Mouse (Mus musculus) urinary bladder, postnatal 25 days (tissue): ENCODE data around the gene Cdrt4.
A peak's percentile ranks its signal among the peaks of the same experiment; 100 is the strongest.

Experiments used
- DNase-seq: peaks from one replicate; pipeline ENCODE4 v3.0.0; 2022; ENCODE audit warnings: low spot score

The Cdrt4 gene

DNA sequence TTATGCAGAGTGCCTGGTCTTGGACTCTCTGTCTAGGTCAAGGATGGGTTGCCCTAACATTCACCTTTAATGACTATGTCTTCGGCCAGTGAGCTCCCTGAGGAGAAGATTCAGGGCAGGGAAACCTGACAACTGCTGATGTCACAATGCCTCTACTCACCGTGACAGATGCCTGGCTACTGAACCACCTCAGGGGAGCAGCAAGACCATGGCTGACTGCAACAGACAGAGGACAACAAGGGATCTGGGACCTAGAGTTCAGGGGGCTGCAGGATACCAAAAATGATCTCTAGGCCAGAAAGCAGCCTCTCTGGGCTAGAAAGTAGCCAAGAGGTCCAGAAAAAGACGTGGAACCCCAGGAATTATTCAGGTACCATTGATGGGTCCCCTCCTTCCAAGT lies at the start of gene Cdrt4:
TSS of gene Cdrt4 (plus strand) at position 182 of the 400 bp plus-strand sequence.
- DNase-seq, result no peak

DNA sequence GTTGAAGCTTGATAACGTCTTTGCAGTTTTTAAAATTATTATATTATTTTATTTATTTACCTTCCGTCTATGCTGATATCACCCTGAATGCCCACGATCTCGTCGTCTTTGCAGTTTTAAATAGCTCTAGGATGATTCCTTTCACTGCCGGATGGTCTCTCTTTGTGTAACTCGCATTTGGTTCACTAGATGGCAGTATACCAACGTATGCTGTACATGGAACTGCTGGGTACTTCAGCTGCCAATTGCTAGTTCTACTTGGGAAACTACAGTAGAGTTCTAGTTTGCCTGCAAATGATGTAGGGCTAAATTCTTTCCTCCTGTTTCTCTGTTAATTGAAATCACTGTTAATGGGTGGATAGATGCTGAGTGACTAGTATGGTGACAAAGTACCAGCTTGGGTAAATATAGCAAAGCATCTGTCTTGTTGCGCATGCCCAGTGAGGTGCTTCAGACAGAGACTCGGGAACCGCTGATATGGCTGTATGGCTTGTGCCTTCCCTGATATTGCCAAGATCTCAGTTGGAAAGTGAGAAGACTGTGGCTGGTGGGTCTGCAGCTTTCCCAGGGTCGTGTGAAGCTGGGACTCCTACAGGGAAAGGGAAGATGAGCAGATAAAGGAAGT lies 49.2 kb upstream of the Cdrt4 start:
- peak; percentile 51 for DNase-seq

DNA sequence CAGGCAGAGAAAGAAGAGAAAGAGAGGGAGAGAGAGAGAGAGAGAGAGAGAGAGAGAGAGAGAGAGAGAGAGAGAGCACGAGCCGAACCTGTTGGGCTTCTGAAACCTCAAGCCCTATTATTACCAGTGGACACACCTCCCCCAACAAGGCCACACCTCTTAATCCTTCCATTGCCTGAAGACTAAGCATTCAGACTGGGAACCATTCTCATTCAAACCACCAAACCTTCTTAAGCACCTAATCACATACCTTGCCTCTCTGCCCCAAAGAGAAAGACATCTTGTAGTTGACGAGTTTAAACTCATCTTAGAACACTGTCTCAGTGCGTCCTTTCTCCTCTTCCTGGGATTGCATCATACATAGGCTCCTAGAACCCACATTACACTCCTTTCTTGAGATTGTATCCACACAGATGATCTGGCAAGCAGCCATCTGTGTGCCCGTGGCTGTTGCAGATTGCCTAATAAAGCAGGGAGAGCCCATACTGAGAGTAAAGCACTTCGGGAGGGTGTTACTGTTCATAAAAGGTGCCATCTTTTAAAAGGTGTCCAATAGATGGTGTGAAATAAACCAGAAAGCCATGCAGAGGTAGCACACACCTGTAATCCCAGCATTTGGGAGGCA lies 47.0 kb upstream of the Cdrt4 start:
- no peak for DNase-seq

DNA sequence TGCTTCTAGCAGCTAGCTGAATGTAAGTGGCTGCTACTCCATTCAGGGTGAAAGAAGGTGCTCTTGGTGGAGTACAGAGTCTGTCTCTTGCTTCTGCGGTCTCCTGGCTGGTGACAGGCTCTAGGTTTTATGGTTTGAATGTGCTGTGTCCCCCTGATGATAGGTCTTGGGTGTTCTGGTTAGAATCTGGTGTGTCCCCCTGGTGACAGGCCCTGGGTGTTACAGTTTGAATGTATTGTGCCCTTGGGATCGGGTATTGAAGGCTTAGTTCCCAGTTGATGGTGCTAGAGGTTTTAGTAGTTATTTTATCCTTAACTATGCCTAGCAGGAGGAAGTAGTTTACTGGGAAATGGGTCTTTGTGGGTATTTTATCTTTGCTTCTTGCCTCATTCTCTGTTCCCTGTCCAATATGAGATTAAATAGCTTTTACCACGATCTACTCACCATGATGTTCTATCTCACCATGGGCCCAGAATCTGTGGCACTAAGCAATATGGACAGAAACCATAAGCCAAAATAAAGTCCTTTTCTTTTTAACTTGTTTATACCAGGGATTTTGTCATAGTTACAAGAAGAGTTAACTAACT lies 41.2 kb upstream of the Cdrt4 start:
- DNase-seq, result no peak

DNA sequence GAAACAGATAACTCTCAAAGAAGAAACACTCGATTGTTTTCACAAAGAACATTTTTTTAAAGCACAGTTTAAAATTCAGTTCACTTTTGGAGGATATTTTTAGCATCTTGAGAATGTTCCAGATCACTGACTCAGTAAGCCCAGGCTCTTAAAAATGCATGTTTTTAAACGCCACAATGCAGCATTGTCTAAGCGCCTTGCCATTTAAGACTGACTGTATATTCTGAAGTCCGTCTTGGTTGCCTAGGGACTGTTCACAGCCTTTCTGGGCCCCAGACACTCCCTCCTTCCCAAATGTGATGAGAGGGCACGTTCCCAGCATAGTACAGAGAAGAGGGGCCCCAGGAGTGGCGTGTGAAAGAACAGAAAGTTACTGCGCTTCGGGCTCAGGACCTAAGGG lies 39.6 kb upstream of the Cdrt4 start:
- no peak for DNase-seq

DNA sequence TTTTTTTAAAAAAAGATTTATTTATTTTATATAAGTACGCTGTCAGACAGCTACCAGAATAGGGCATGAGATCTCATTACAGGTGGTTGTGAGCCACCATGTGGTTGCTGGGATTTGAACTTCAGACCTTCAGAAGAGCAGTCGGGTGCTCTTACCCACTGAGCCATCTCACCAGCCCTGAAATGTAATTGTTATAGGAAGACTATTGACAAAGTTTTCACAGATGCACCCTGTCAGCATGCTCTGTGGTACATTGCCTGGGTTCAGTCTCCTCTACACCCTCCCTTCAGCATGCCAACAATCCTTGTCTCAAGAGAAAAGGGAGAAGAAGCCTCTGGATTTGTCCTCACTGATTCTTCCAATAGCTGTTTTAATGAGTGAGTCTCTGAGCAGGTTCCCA lies 37.9 kb upstream of the Cdrt4 start:
- DNase-seq, result no peak

DNA sequence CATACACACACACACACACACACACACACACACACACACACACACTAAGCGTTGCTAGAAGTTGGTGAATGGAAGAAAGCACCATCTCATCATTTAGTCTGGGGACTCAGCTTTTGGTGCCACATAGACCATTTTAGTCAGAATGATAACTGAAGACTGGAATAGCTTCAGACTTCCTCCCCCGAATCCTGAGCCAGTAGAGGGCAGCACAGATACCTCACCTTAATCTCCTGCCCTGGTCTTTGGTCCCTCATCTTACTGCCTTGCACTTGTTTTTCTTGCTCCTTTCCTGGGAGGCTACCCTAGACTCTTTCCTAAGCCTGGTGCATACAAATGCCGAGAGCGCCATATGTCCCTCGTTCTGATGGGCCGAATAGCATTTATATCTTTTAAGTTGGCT lies 36.5 kb upstream of the Cdrt4 start:
- peak; percentile 31 for DNase-seq

DNA sequence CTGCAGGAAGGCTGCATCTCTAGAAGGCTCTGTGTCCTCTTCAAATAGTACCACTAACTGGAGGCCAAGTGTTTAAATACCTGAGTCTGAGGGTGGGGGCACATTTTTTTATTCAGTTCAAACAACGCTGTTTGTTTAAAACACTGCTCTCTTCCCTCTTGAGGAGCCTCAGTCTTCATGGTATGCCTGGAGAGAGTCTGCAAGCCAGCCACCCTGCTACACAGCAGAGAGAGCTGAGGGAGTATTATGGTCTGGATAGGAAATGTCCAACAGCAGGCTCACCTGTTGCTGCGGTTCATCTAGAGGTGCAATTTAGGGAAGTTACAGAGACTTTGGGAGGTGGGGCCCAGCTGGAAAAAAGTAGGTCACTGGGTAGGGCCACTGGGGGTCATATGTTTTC lies 35.5 kb upstream of the Cdrt4 start:
- no peak for DNase-seq

DNA sequence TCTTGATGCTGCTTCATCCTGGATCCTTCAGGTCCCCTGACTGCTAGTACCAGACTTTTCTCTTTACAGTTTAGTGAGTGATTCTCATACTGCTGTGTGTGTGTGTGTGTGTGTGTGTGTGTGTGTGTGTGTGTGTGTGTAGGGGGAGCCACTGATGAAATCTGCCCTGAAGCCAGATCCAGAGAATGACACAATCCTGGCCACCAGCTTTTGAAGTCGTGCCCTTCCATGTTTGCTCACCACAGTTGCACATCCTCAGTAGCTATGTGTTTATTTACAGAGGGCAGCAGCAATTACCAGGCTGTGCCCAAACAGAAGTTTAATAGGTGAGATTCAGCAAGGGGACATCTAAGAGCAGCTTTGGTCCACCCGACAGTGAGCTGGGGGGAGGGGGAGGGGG lies 34.2 kb upstream of the Cdrt4 start:
- DNase-seq, result no peak

DNA sequence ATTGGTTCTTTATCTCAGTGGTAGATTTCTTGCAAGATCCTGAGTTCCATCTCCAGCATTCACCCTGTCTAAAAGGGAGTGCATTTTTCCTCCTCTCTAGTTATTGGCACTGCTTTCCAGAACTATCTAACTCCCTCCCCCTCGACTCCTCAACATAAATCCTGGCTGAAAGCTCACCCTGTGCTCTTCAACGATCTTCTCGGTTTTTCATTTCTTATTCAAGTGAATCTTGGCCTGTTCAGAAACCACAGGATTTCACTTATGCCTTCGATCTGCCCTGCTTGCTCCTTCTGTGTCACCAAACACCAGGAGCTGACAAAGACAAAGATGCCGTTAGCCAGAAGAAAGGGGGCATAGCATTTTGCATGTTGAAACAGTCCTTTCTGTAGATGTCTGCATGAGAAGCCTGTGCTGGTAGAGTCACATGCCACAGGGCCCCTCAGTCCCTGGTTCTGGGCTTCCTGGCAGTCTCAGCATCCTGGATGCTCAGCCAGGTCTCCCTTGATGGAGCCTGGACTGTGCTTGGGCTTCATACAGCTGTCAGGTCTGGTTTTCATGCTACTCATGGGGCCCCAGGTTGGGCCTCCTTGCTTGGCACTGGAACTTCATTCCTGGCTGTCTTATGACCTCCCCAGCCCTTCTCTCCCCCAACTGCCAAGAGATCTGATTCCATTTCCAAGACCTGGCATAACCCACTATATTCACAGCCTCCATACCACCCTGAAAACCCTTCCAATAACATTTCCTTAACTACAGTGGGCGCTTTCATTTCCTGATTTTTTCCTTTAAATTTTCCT lies 30.8 kb upstream of the Cdrt4 start:
- no peak for DNase-seq

DNA sequence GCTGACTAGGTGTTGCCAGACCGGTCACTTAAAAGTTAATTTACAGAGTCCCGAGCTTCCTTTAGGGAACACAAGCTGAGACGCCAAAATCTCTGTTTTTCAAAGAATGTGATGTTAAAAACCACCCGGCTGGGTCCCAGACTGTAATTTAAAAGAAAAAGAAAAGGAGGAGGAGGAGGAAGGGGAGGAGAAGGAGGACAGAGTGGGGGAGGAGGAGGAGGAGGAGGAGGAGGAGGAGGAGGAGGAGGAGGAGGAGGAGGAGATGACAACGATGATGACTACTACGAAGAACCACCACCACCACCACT lies 30.3 kb upstream of the Cdrt4 start:
- no peak for DNase-seq

DNA sequence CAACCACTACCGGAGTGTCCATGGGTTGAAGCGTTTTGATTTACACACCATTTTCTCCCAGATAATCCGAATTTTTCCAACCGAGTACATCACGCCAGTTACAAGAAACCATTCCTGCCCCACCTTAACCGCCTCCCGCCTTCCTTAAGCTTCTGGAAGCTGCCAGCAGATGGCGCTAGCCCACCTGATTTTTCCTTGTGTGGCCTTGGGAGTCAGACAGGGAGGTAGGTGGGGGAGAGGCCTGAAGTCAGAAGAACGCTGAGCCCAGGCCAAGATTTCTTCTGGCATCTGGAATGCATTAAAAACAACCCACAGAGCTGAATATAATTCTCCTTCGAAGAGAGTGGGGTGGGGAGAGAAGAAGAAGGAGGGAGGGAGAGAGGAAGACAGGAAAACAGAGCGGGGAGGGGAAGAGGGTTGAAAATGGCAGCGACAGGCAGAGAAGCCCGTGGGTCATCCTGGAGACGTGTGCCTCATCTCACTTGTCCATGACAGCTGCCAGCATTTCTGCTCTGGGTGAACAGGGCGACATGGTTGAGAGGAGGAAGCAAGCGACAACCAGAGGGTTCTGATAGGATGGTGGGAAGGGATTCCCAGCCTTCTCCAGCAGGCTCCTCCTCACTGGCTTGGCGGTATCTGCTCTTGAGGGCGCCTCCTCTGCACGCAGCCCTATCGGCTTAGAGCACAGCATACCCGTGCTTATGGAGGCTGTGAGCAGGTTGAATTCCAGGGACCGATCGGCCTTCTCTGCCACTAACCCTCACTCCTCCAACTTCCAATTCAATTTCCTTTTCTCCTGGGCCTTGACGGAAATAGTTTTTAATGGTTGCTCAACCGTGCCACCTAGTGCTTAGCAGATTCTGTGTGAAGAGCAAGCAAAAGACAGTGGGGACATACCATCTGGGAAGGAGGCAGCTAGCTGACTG lies 29.7 kb upstream of the Cdrt4 start:
- DNase-seq, result peak; percentile 86

DNA sequence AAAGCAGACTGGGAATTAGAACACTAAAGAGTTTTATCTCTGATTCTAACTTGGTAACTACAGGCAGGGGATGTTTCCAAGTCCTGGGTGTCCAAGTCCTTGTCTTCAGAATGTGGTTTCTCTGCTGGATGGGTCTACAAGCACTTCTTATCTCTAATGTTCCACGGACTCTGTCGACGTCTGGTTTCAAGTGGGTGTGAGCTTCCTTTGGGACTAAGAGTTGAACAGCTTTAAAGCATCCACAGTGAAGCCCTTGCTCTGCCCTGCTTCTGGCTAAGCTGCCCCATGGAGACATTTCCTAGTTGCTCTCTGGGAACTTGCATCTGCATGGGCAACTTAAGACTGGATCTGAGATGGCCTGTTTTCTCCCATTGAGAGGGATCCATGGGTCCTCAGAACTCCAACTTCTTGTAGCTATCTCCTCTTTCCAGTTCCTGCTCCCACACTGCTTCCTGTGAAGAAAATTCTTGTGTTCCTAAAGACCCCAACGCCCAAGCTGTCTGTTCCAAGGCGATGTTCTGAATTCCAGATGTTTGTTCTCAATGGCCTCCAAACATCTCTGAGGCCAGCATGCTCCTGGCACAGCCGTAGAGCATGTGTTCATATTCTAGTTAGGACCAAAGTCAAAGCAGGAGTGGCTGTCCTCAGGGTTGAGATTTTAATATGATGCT lies 26.8 kb upstream of the Cdrt4 start:
- DNase-seq, result no peak

DNA sequence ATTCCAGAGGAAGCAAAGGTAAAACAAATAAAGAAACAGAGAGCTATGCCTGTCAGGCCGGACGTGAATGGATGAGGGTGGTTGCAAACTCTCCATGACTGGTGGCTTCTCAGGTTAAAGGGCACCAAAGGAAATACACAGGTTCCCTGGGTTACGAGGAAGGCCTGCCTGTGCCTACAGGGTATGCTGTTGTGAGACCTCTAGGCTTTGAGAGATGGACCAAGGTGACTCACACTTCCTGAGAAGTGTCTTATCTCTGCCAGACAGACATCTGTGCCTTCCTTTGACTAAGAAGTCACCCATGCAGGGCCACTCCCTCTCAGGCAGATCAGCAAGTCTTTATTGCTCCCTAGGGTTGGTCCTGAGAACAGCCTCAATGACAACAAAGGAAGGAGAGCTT lies 21.2 kb upstream of the Cdrt4 start:
- DNase-seq, result no peak

DNA sequence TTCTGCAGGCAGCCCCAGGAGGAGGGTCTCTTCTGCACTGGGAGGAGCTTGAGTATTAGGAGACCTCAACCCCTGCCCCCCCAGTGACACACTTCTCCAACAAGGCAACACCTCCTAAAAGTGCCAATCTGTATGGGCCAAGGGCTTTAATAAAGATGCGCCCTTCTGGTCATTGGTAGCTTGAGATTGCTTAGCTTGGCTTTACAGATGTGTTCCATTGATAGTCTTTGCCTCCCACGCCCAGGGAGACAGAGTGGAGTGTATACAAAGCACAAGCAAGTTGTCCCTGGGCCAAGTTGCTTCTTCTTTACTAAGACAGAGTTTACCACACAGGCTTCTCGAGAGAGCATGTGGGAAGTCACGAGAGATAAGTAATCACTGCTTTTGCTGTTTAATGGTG lies 20.4 kb upstream of the Cdrt4 start:
- DNase-seq, result no peak

DNA sequence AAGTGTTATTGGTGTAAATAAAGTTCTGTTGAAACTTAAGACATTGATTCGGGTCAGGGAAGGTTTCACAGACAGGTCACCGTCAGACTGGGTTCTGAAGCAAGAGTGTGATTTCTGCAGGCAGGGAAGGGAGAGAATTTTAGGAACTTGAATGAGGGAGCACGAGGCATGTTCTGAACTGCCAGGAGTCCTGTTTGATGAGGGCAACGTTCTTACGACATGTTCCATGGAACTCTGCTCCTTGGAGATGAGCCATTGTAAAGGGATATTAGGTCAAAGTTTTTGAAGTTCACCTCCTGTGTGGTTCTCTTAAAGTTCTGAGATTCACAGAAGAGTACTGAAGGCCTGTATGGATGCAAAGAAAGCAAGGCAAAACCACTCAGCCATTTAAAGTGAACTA lies 19.9 kb upstream of the Cdrt4 start:
- no peak for DNase-seq

DNA sequence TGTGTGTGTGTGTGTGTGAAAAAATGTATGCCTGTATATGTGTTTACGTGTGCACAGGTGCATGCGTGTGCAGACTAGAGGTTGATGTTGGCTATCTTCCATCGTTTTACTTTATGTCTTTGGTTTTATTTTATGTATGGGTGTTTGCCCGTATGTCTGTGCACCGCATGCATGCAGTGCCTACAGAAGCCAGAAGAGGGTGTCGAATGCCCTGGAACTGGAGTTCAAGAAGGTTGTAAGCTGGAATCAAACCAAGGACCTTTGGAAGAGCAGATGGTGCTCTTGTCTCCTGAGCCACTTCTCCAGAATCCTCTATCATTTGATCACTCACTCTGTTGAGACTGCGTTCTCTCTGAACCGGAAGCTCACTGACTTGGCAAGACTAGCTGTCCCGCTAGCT lies 17.9 kb upstream of the Cdrt4 start:
- no peak for DNase-seq

DNA sequence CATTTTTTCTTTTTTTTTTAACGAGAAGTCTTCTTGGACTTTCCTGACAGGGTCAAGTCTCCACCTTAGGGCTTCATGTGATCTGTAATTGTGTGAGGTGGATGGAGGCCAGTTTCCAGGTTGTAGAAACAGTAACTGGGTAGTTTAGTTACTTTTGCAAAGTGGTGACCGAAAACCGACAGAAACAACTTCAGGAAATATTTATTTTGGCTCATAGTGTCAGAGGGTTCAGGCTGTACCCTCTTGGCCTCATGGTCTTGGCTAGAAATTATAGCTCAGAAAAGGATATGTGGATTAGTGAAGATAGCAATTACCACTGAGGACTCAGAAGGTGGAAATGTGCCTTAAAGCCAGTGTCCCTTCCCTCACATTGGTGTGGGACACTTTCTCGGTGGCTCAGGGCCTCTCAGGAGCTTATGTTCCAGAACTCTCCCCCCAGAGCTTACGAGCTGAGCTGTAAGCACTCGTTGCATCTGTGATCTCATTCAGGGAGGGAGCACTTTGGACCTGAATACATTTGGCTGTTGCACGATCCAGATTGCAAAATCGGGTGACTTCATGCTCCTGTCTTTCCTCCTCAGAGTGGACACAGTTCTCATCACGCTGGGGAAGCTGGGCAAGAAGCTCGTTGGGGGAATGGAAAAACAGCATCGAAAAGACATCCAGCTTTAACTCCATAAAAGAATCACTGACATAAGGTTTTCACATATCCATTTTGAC lies 16.0 kb upstream of the Cdrt4 start:
- DNase-seq, result no peak

DNA sequence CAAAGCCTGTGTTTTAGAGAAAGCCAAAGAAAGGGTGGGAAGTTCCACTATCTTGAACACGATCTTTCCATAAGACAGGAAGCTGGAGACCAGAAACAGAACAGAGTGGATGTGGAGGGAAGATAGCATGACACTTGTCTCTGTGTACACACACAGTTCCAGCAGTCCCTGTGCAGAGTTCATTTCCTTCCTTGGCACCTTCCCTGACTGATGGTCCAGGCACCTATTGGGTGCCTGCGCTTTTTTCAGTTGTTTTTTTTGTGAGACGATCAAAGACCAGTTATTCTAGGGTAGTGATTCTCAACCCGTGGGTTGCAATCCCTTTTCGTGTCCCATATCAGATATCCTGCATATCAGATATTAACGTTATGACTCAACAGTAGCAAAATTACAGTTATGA lies 13.0 kb upstream of the Cdrt4 start:
- DNase-seq, result no peak

DNA sequence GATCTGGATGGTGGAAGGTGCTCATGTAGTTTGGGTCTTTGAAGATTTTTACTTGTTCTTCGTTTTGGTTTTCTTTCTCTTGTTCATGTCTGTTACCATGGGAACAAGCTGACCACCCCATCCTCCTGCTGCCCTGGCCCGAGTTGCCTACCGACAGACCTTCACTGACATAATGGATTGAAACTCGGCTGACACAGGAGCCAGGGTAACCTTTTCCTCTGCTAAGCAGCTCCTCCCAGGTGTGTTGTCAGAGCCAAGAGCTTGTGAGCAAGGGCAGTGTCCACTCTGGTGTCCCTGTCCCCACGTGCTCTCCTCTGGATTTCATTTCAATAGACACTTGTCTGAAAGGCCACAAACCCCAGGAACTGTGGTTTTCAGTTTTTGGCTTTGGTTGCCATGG lies 12.1 kb upstream of the Cdrt4 start:
- DNase-seq, result no peak

DNA sequence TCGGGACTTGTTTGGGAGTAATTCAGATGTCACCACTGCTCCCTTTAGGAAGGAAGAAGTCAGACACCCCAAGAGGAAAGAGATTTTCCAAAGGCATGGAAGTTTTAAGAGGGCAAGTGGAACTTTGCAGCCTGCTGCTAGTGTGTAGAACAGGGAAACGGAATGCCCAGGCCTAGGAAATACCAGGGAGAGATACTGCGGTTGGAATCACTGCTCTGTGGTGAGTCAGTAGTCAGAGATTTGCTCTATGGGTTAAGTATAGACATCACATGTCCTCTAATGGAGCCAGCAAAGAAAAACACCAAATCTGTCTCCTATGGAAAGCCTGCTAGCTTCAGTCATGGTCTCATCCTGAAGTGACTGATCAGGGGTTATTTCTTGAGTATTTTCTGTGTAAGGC lies 10.8 kb upstream of the Cdrt4 start:
- no peak for DNase-seq
